Mouse (Mus musculus) adrenal gland, adult (tissue): ENCODE data around the gene Olfr279.
A peak's percentile ranks its signal among the peaks of the same experiment; 100 is the strongest.
"Not testable (repeated sequence)": the region's sequence is repeated elsewhere in the genome, so short reads cannot be mapped to it uniquely, and the experiment has no call there.

Source experiments
- DNase-seq, 2 experiments: peaks; one replicate each; pipeline ENCODE4 v3.0.0; 2022 to 2023; ENCODE audit warnings: low spot score in 1 of 2; ENCODE audit not compliant: inconsistent age in 2 of 2

Olfr279 gene

GRCm38 (mm10) chr15:98510438-98511385, 18.5 kb downstream of the Olfr279 start:
- peak; percentile 66 to 88 for DNase-seq

- DNase-seq, result peak in 1 of 2 experiments; percentile 40
Observed at GRCm38 (mm10) chr15:98511386-98511928, 19.3 kb downstream of the Olfr279 start.

GRCm38 (mm10) chr15:98512232-98512631, 20.0 kb downstream of the Olfr279 start:
- peak in 1 of 2 experiments; percentile 46 for DNase-seq

GRCm38 (mm10) chr15:98512799-98513321, 20.7 kb downstream of the Olfr279 start:
- DNase-seq, result peak; percentile 61 to 86

DNA sequence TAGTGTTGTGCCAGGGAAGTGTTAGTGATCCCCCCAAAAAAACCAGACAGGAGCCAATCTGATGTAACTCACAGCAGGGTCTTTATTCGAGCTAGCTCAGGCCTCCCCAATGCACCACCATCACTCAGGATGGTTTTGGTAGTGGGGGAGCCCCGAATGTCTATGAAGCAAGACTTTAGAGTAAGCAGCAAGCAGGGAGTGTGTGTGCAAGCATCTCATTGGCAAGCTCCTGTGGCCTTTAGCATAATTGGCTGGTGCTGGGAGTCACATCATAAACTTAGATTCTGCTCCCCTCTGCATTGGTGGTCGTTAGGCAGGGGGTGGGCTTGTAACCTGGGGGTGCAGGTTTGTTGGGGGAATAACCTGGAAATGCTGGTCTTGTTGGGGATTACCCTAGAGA, 21.5 kb downstream of the Olfr279 start:
- DNase-seq, result not testable (repeated sequence)

GRCm38 (mm10) chr15:98514146-98514545, 21.9 kb downstream of the Olfr279 start:
- peak in 1 of 2 experiments; percentile 23 for DNase-seq

- DNase-seq, result not testable (repeated sequence)
Observed at GRCm38 (mm10) chr15:98514845-98515244, 22.6 kb downstream of the Olfr279 start.

DNA sequence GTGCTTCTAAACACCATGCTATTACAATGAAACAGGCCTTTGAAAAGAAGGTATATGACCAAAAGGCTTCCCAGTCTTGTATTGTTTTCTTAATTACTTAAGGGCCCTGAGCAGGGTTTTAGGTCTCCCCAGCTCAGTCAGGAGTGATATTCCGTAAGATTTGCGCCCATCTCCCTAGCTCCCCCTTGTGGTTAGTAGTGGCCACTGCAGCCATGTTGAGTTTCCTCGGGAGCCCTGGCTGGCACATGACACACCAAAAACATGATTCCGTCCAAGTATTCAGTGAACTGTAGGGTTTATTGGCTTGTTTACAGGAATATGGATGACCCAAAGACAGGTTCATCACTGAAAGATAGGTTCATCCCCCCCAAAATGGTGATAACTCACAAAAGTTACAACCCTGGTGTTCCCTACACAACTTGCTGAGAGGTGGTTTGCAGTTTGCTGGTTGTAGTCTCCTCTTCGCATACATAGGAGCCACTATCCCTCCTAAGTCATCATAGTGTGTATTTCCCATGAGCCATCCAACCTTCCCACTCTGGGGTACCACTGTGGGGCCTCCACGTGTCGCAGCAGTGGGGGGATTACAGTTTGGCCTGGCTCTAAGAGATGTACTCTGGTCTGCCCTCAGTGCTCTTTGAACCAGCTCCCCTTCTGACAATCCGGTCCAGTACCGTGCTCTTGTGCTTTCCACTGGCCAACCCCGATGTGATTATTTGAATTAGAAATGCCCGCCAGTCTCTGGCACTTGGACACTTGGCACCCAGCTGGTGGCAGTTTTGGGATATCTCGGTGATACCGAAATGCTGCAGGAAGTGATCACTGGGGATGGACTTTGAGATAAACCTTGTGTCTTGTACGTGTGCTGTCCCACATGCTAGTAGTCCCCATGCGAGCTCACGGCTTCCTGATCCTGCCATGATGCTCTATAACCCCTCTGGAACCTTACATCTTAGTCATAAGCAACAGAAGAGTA, 25.5 kb downstream of the Olfr279 start:
- DNase-seq, result peak; percentile 65 to 92

DNA sequence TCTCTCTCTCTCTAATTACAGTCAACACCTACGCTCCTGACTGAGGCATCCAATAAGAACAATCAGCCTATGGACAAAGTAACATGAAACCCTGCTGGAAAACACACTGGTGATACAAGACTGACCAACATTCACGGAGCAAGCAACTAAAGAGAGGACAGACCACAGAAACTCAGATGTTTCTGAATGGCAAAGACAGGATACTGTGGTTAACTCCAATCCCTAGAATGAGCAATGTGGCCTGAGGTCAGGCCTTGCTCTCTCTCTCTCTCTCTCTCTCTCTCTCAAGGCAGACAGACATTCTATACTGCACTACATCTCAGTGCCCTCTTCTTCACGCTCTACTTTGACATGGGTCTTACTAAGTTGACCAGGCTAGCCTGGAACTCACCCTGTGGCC, 29.0 kb downstream of the Olfr279 start:
- DNase-seq, result no peak

DNA sequence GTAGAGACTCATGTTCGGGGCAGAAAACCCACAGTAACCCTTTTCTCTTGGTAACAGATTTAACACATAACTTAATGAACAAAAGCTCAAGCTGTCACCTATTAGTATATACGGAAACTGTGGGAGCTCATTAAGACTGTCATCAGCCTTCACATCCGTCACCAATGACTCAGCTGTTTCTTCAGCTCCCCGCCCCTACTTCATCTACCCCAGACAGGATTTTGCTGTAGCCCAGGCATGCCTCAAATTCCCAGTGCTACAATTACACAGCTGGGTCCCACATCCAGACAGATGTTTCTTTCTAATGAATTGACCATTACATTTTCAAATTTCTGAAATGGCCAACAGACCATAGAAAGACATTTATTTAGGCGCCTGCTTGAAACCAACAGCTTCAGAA, 33.9 kb downstream of the Olfr279 start:
- no peak for DNase-seq

DNA sequence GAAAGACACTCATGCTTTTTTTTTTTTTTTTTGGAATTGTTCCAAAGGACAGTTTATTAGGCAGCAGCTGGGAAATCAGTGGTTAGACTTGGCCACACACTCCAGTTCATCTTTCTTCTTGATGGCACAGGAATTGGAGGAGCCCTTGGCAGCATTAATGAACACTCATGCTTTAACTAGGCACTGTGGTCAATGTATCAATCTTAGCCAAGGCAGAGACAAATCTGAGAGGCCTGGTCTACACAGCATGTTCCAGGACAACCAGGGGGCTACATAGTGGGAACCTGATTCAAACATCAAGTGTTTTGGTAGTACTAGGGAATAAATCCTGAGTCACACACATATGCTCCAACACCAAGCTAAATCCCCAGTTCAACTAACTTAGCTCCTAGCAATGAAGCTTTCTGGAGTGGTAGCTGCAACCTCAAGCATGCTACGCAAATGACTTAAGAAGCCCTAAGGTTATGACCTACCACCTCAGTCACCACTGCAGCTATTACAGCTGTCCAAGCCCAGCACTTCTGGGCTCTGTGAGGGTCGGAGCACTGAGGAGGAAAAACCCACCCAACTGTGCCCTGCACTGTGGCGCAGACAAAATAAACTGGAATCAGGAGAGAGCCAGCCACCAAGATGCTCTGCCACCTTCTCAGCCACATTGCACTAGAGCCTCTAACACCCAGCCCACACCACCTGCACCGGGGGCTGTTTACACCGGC, 35.0 kb downstream of the Olfr279 start:
- no peak for DNase-seq

GRCm38 (mm10) chr15:98528066-98528563, 35.9 kb downstream of the Olfr279 start:
- no peak for DNase-seq

- DNase-seq, result peak; percentile 76 to 84
Observed at GRCm38 (mm10) chr15:98532281-98532680, 40.1 kb downstream of the Olfr279 start.

GRCm38 (mm10) chr15:98533035-98533531, 40.9 kb downstream of the Olfr279 start:
- DNase-seq, result peak; percentile 29 to 76

DNA sequence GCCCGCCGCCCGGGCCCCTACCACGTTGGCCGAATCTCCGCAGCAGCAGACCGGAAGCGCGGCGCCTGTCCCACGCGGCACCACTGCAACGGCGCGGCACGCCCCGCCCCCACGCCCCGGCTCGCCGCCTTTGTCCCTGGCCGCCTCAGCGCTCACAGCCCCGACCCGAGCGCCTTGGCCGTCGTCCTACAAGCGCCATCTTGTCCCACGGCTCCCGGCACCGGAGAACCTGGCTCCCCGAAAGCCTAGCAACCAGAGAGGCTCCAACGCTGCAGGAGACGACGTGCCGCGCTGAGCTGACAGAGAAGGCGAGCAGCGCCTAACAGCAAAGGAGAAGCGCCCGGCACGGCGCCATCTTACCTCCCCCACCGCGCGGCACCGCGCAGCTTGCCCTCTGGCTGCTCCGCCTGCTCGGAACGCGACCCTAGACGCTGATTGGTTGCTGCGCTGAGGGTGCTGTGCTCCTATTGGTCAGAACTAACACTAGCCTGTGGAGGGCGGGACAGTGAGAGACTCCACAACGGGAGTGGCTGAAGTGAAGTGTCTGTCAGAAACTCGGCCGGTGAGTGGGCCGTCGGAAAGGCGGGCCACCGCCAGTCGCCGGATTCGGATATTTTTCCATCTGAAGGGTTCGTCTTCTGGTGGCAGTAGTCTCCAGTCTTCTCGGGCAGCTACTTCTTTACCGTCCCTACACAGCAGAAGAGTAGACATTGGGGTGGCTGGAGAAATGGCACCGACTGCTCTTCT, 41.9 kb downstream of the Olfr279 start, which contains the start of gene Kansl2:
Gene Kansl2, minus strand, starts transcription at position 384 of the 747 bp plus-strand sequence.
- DNase-seq, result peak; percentile 98 to 99

DNA sequence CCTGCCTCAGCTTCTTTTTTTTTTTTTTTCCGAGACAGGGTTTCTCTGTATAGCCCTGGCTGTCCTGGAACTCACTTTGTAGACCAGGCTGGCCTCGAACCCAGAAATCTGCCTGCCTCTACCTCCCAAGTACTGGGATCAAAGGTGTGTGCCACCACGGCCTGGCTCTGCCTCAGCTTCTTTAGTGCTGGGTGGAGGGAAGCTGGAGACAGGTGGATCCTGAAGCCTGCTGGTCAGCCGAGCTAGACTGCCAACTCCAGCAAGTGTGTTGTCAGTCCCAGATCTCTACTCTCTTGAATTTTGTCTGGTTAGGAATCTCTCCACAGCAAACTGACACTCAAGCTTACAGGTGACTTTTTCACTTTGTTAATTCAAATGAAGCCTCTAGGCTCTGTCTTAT, 43.7 kb downstream of the Olfr279 start:
- DNase-seq, result no peak

DNA sequence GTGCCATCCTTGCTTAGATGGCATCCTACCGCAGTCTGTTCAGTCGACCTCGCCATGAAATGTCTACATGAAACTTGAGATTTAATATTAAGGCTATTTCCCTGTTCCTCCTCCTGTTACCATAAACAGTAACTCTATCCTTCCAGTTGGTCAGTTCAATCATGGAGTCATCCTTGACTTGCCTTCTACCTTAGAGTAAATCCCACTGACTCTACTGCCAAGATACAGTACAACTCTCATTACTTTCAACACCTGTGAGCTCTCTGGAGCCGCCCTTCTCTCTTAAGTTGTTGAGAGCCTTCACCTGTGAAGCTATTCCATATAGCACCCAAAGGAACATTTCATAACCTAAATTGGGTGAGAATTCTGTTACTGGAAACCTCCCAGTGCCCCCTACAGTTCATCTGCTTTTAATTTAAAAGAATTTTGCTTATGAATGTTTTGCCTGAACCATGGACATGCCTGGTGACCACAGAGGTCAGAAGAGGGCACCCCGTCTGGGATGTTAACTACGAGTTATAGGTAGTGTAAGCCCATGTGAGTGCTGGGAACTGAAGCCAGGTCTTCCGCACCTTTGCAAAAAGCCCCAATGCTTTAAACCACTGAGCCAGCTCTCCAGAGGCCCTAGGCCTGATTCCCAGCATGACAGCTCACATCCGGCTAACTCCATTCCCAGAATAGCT, 44.8 kb downstream of the Olfr279 start:
- no peak for DNase-seq

- DNase-seq, result no peak
Observed at GRCm38 (mm10) chr15:98537923-98538322, 45.7 kb downstream of the Olfr279 start.
